Mouse (Mus musculus): ENCODE results near the gene Rrp12. TPM values are rescaled to one million over a fixed set of nuclear protein-coding genes. Genes with fewer than 3 reads are reported as not detected.

Gene Rrp12
- polyA plus RNA-seq, 1 experiment from 2014 or later = 10.9 TPM

DNA sequence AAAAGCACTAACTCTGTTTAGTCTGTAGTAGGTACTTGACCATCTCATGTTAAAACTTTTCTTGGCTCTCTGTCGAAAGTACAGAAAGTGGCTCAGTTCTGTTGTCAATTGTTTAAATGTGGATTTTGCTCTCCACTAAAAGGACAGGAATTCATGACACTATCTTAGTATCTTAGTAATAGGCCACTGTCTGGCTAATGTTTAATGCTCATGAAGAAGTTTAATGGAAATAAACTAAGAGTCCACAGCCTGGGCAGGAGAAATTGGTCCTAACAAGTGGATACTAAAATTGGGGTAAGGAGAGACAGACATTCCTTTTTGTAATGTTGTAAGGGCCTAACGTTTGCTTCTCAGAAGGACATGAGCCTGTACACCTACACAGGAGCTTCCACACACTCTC, 14.4 kb upstream of the Rrp12 start:
- peaks cover 23% of the 10 kb centered on the region; the same call in 1 of the 2 replicates for H3K4me1 ChIP-seq (ENCODE audit: control insufficient read depth, insufficient read depth, low read length)
- H3K27ac ChIP-seq (ENCODE audit: low read length) = no peak overlapping the region
- H3K4me3 ChIP-seq (ENCODE audit: low read depth, low read length) = no peak overlapping the region
- 72% methylated on average over 2 of the region's 2 CpGs for WGBS
- no peak overlapping the region for H3K9ac ChIP-seq (replicated peaks; ENCODE audit: low read depth, low read length)
- ATAC-seq (ENCODE audit: insufficient number of reproducible peaks, insufficient read depth, low FRiP score, low read depth) = no peak
- H3K9me3 ChIP-seq (ENCODE audit: control insufficient read depth, low read depth, low read length) = no peaks in the 10 kb centered on the region
- H3K27me3 ChIP-seq (ENCODE audit: control insufficient read depth, insufficient read depth, low read length) = no peaks in the 10 kb centered on the region
- H3K4me2 ChIP-seq (replicated peaks; ENCODE audit: low read depth, low read length) = no peak overlapping the region
- H3K36me3 ChIP-seq (ENCODE audit: control insufficient read depth, insufficient read depth, low read length) = peaks cover 4% of the 10 kb centered on the region; the same call in 1 of the 2 replicates

DNA sequence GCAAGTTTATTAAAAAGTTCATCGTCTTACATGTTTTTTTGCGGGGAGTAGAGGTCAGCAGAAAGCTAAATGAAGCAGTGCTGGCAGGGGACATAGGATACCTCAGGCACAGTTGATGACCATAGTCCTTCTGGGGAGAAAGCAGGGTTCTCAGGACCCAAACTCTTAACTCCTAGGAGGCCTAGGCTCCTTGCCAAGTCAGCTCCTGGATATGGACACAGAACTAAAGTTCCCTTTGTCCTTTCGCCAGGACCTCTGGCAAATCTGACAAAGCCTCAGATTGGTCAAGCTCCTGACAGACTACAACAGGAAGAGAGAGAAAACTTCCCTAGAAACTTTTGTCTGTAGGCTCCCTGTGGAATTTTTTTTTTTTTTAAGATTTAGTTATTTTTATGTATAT, 12.8 kb upstream of the Rrp12 start:
- Histone ChIP-seq H3K27ac (ENCODE audit: low read length) (no peak overlapping the region), H3K4me2 (replicated peaks; ENCODE audit: low read depth, low read length) (no peak overlapping the region), H3K9me3 (ENCODE audit: control insufficient read depth, low read depth, low read length) (no peaks in the 10 kb centered on the region), H3K4me3 (ENCODE audit: low read depth, low read length) (no peak overlapping the region), H3K4me1 (ENCODE audit: control insufficient read depth, insufficient read depth, low read length) (peaks cover 18% of the 10 kb centered on the region; the same call in 1 of the 2 replicates), H3K9ac (replicated peaks; ENCODE audit: low read depth, low read length) (no peak overlapping the region), H3K27me3 (ENCODE audit: control insufficient read depth, insufficient read depth, low read length) (no peaks in the 10 kb centered on the region), H3K36me3 (ENCODE audit: control insufficient read depth, insufficient read depth, low read length) (no peaks in the 10 kb centered on the region)
- 90% methylated on average over 3 of the region's 3 CpGs for WGBS
- ATAC-seq (ENCODE audit: insufficient number of reproducible peaks, insufficient read depth, low FRiP score, low read depth) = no peak

DNA sequence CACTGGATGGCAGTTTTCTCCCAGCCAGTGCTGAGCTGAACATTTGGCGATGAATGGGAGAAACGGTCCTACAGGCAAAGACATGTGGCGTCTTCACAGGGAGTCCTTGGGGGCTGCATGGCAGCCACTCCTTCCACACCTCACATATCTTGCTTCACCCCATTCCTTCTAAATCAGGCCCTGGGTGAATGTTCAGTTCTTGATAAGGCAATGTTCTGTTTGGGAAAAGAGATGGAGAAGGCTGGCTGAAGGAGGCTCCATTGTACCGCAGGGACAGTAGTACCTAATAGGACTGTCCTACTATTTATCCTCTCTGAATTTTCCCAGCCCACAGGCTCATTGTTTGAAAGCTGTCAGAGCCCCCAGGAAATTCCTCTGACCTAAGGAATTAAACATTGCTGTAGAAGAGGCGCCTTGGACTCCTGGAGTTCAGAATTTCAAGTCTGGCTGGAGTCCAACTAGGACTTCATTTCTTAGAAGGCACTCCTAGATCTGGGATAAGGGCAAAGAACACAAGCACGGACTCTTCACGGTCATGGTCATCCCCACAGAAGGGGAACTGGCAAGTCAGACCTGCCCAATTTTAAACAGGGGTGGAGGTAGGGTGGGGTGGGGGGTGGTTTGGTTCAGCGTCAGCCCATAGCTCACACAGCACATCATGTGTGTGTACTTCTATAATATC, 11.2 kb upstream of the Rrp12 start:
- Histone ChIP-seq H3K27me3 (ENCODE audit: control insufficient read depth, insufficient read depth, low read length) (no peaks in the 10 kb centered on the region), H3K27ac (ENCODE audit: low read length) (no peak overlapping the region), H3K9ac (replicated peaks; ENCODE audit: low read depth, low read length) (no peak overlapping the region), H3K9me3 (ENCODE audit: control insufficient read depth, low read depth, low read length) (no peaks in the 10 kb centered on the region), H3K36me3 (ENCODE audit: control insufficient read depth, insufficient read depth, low read length) (no peaks in the 10 kb centered on the region), H3K4me3 (ENCODE audit: low read depth, low read length) (no peak overlapping the region), H3K4me1 (ENCODE audit: control insufficient read depth, insufficient read depth, low read length) (peaks cover 9% of the 10 kb centered on the region; the same call in 1 of the 2 replicates), H3K4me2 (replicated peaks; ENCODE audit: low read depth, low read length) (no peak overlapping the region)
- ATAC-seq (ENCODE audit: insufficient number of reproducible peaks, insufficient read depth, low FRiP score, low read depth) = no peak
- 28% methylated on average over 8 of the region's 8 CpGs for WGBS

DNA sequence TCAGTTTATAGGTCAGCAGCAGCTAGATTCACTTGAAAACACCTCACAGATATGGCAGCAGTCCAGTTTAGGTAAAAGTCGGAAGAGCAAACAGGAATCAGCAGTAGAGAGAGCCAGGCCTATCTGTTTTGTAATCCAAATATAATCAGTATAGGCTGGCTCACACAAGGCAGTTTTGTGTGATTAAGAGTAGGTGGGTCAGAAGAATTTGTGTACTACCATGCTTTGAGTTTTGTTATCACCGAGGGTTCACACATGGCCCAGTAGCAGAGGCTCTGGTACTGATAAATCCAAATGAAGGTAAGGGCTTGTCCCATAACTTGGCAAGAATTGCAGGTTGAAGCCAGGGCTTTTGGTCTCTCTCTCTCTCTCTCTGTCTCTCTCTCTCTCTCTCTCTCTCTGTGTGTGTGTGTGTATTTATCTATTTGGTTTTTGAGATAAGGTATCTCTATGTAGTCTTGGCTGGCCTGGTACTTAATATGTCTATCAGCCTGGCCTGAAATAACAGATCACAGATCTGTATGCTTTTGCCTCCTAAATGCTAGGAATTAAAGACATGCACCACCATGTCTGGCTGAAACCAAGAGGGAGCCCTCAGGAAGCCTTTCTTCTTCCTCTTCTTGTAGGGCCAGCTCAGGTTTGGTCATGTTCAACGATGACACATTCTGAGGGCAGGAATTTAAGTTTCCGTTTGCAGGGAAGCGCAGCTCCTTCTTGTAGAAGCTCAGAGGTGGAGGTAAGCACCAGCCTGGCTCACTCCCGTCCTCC, 10.5 kb upstream of the Rrp12 start:
- H3K27ac ChIP-seq (ENCODE audit: low read length) = no peak overlapping the region
- H3K9me3 ChIP-seq (ENCODE audit: control insufficient read depth, low read depth, low read length) = no peaks in the 10 kb centered on the region
- ATAC-seq (ENCODE audit: insufficient number of reproducible peaks, insufficient read depth, low FRiP score, low read depth) = no peak

DNA sequence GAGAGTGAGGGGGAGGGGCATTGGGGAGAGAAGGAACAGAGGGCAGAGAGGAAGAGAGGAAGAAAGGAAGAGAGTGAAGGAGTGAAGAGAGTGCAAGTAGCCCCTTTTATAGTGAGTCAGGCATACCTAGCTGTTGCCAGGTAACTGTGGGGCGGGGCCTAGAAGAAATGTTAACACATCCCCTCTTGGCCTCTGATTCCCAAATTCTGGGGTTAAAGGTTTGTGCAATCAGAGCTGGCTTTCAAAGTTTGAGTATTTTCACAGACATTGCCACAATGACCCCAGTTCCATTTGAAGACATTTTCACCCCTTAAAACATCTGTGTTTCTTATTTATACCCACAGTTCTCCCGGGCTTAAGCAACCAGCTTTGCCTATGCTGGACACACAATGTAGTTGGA, 9.3 kb upstream of the Rrp12 start:
- no peaks in the 10 kb centered on the region for H3K9me3 ChIP-seq (ENCODE audit: control insufficient read depth, low read depth, low read length)
- no peaks in the 10 kb centered on the region for H3K36me3 ChIP-seq (ENCODE audit: control insufficient read depth, insufficient read depth, low read length)
- WGBS = 81% methylated on average over 2 of the region's 2 CpGs
- no peak overlapping the region for H3K4me3 ChIP-seq (ENCODE audit: low read depth, low read length)
- no peak for ATAC-seq (ENCODE audit: insufficient number of reproducible peaks, insufficient read depth, low FRiP score, low read depth)
- peaks cover 11% of the 10 kb centered on the region for H3K4me1 ChIP-seq (ENCODE audit: control insufficient read depth, insufficient read depth, low read length)
- H3K4me2 ChIP-seq (replicated peaks; ENCODE audit: low read depth, low read length) = no peak overlapping the region
- H3K9ac ChIP-seq (replicated peaks; ENCODE audit: low read depth, low read length) = no peak overlapping the region
- H3K27me3 ChIP-seq (ENCODE audit: control insufficient read depth, insufficient read depth, low read length) = no peaks in the 10 kb centered on the region
- H3K27ac ChIP-seq (ENCODE audit: low read length) = no peak overlapping the region

More for the DNA sequence above, 10.5 kb upstream of the Rrp12 start:
- WGBS = 33% methylated on average over 6 of the region's 6 CpGs
- no peaks in the 10 kb centered on the region for H3K27me3 ChIP-seq (ENCODE audit: control insufficient read depth, insufficient read depth, low read length)
- H3K9ac ChIP-seq (replicated peaks; ENCODE audit: low read depth, low read length) = no peak overlapping the region
- no peak overlapping the region for H3K4me3 ChIP-seq (ENCODE audit: low read depth, low read length)
- peaks cover 11% of the 10 kb centered on the region for H3K4me1 ChIP-seq (ENCODE audit: control insufficient read depth, insufficient read depth, low read length)
- no peak overlapping the region for H3K4me2 ChIP-seq (replicated peaks; ENCODE audit: low read depth, low read length)
- H3K36me3 ChIP-seq (ENCODE audit: control insufficient read depth, insufficient read depth, low read length) = no peaks in the 10 kb centered on the region

DNA sequence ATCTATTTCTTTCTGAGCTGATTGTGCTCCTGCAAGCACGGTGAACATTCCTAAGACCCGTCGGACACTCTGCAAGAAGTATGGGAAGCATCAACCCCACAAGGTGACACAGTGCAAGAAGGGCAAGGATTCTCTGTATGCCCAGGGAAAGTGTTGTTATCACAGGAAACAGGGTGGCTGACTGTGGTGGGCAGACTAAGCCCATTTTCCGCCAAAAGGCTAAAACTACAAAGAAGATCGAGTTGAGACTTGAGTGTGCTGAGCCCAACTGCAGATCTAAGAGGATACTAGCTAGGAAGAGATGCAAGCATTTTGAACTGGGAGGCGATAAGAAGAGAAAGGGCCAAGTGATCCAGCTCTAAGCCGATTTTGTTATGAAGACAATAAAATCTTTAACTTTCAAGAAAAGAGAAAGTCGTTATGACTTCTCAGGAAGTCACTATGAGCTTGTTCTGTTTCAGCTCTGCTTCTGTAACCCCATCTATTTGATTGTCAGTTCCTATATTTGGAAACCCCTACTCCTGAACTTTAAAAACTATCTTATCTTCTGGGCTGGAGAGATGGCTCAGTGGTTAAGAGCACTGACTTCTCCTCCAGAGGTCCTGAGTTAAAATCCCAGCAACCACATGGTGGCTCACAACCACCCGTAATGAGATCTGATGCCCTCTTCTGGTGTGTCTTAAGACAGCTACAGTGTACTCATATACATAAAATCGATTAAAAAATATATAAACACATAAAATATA, 7.0 kb upstream of the Rrp12 start:
- Histone ChIP-seq H3K9me3 (ENCODE audit: control insufficient read depth, low read depth, low read length) (no peaks in the 10 kb centered on the region), H3K4me3 (ENCODE audit: low read depth, low read length) (no peak overlapping the region), H3K27me3 (ENCODE audit: control insufficient read depth, insufficient read depth, low read length) (no peaks in the 10 kb centered on the region), H3K4me1 (ENCODE audit: control insufficient read depth, insufficient read depth, low read length) (peaks cover 11% of the 10 kb centered on the region), H3K4me2 (replicated peaks; ENCODE audit: low read depth, low read length) (no peak overlapping the region), H3K27ac (ENCODE audit: low read length) (no peak overlapping the region), H3K36me3 (ENCODE audit: control insufficient read depth, insufficient read depth, low read length) (no peaks in the 10 kb centered on the region), H3K9ac (replicated peaks; ENCODE audit: low read depth, low read length) (no peak overlapping the region)
- WGBS = 85% methylated on average over 10 of the region's 10 CpGs
- no peak for ATAC-seq (ENCODE audit: insufficient number of reproducible peaks, insufficient read depth, low FRiP score, low read depth)

DNA sequence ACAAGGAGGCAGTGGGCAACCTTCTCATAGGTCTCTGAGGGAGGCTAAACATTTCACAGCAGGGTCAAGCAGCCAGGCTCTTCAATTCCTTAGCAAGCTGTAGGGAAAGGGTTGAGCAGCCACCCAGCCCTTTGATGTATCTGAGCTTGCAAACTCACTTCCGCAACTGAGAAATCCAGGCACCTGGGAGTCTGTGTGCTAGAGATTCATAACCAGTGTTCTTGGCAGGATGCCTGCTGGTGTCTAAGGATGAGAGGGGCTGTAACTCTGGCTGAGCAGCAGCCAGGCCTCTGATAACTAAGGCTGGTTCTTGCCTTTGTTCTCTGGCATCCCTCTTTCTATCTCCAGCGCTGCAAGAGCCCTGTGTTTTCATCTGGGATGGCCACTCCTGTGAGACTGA, 5.7 kb upstream of the Rrp12 start:
- ATAC-seq (ENCODE audit: insufficient number of reproducible peaks, insufficient read depth, low FRiP score, low read depth) = no peak
- Histone ChIP-seq H3K27ac (ENCODE audit: low read length) (no peak overlapping the region; the same call in 1 of the 2 replicates), H3K4me3 (ENCODE audit: low read depth, low read length) (no peak overlapping the region), H3K27me3 (ENCODE audit: control insufficient read depth, insufficient read depth, low read length) (no peaks in the 10 kb centered on the region), H3K4me1 (ENCODE audit: control insufficient read depth, insufficient read depth, low read length) (peaks cover 2% of the 10 kb centered on the region; the same call in 1 of the 2 replicates), H3K9ac (replicated peaks; ENCODE audit: low read depth, low read length) (no peak overlapping the region), H3K9me3 (ENCODE audit: control insufficient read depth, low read depth, low read length) (no peaks in the 10 kb centered on the region), H3K4me2 (replicated peaks; ENCODE audit: low read depth, low read length) (no peak overlapping the region), H3K36me3 (ENCODE audit: control insufficient read depth, insufficient read depth, low read length) (no peaks in the 10 kb centered on the region)
- WGBS = 45% methylated on average over 2 of the region's 2 CpGs

DNA sequence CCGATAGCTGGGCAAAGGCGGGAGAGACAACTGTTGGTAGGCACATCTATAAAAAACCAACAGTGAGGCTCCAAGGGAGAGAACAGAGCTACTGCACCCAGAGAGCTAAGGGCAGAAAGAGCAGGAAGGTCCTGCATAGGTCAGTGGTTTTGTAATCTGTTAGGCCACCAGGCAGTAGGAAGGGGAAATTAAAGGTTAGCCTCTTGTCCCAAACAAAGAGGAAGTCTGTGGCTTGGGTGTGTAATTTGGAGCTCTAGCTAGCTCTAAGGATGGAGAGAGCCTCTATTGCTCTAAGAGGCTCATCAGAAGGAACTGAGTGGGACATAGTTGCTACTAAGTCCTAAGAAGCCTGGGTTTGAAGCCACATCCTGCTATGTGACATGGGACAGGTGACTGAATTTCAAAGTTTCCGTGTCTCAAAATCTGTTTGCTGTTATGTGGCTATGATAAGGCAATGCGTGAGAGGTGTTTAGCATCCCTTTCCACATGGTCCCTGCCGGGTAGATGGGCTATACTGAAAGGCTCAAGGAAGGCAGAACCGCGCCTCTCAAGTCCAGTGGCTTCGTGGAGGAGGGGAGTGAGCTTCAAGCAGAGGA, 4.6 kb upstream of the Rrp12 start:
- Histone ChIP-seq H3K4me3 (ENCODE audit: low read depth, low read length) (no peak overlapping the region), H3K9ac (replicated peaks; ENCODE audit: low read depth, low read length) (no peak overlapping the region), H3K4me2 (replicated peaks; ENCODE audit: low read depth, low read length) (no peak overlapping the region), H3K4me1 (ENCODE audit: control insufficient read depth, insufficient read depth, low read length) (peaks cover 2% of the 10 kb centered on the region; the same call in 1 of the 2 replicates), H3K27me3 (ENCODE audit: control insufficient read depth, insufficient read depth, low read length) (no peaks in the 10 kb centered on the region), H3K36me3 (ENCODE audit: control insufficient read depth, insufficient read depth, low read length) (no peaks in the 10 kb centered on the region), H3K9me3 (ENCODE audit: control insufficient read depth, low read depth, low read length) (no peaks in the 10 kb centered on the region), H3K27ac (ENCODE audit: low read length) (no peak overlapping the region)
- no peak for ATAC-seq (ENCODE audit: insufficient number of reproducible peaks, insufficient read depth, low FRiP score, low read depth)
- 83% methylated on average over 8 of the region's 8 CpGs for WGBS

All from stomach, embryonic 14.5 days (tissue).